Mouse (Mus musculus): ENCODE data around the gene Krtap26-1. TPM values are rescaled to one million over a fixed set of nuclear protein-coding genes. Genes with fewer than 3 reads are reported as not detected.

The Krtap26-1 gene
- polyA plus RNA-seq (2012; ENCODE audit: insufficient read depth, insufficient read length, low replicate concordance, missing spikeins): not detected in 2 replicates

DNA sequence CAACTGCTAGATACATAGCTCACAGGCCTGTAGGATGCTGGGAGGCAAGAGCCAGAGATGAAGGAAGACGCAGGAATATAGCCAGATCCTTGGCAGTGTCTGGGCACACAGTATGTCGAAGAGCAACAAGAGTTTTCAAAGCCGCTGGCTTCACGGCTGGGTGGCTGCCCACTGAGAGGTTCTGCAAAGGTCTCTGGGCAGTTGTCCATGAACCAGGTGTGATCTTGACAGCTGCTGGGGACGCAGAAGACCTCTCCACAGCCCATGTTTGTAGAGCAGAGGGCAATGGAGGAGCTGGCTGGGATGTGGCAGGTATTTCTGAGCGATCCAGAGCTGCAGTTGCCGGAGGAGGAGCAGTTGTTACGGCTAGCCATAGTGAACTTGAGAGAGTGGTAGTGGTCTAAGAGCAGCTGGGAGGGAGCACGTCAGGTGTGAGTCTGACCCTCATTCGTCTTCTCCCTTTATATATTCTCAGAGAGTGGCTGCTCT is at the start of gene Krtap26-1:
Gene Krtap26-1, minus strand, starts transcription at position 439 of the 489 bp plus-strand sequence.
- Histone ChIP-seq H3K4me1 (ENCODE audit: control insufficient read depth, insufficient read depth, low read length) (no peaks in the 10 kb centered on the region), H3K27ac (ENCODE audit: insufficient read depth, low read depth, low read length) (no peak within 1 kb of the TSS), H3K4me3 (ENCODE audit: insufficient read depth, low read depth, low read length) (no peak within 1 kb of the TSS)
- TF ChIP-seq CTCF (IDR thresholded peaks at IDR 0.05; ENCODE audit: insufficient read depth, low read depth, low read length) (no peak), POLR2A (IDR thresholded peaks at IDR 0.05; ENCODE audit: insufficient read depth, low read depth, low read length) (no peak)
- WGBS: 88% methylated on average over 10 of the region's 10 CpGs

DNA sequence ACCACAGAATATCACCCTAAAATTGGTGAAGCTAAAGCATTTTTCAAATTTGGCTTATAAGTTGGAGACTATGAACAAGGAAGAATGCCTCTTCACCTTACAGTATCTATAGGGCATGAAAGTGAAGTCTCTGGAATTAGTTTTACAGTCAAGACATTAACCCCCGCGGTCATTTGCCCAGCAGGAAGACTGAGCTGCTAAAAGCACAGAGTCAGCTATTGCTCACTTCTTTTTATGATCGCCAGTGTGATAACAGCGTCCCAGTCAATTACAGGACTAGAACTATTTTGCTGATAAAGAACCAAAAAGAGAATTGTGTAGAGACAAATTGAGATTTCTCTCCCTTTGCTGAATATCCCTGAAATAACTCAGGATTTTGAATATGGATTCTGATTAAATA is 48.7 kb upstream of the Krtap26-1 start:
- H3K27ac ChIP-seq (ENCODE audit: insufficient read depth, low read depth, low read length): no peak overlapping the region
- H3K4me1 ChIP-seq (ENCODE audit: control insufficient read depth, insufficient read depth, low read length): no peaks in the 10 kb centered on the region
- no peak for TF ChIP-seq POLR2A (IDR thresholded peaks at IDR 0.05; ENCODE audit: insufficient read depth, low read depth, low read length)
- TF ChIP-seq CTCF (IDR thresholded peaks at IDR 0.05; ENCODE audit: insufficient read depth, low read depth, low read length): no peak
- WGBS: 92% methylated on average over 4 of the region's 4 CpGs
- no peak overlapping the region for H3K4me3 ChIP-seq (ENCODE audit: insufficient read depth, low read depth, low read length)

DNA sequence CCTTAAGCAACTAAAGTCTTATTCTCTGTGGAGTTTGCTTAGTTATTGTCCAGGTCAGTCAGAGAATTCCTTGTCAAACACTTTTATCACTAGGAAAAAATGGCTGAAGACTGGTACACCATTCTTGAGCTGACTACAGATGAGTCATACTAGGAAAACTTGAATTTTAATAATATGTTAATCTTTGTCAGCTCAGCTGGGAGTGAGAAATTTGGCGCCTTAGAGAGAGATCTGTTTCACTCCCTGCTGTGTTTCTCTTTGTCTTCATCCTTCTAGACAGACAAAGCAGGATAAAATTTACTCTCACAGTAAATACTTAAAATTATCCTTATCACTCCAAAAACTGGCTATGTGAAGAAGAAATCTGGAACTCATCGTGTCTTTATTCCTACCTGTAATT is 33.7 kb upstream of the Krtap26-1 start:
- Histone ChIP-seq H3K27ac (ENCODE audit: insufficient read depth, low read depth, low read length) (no peak overlapping the region), H3K4me3 (ENCODE audit: insufficient read depth, low read depth, low read length) (no peak overlapping the region), H3K4me1 (ENCODE audit: control insufficient read depth, insufficient read depth, low read length) (peaks cover 6% of the 10 kb centered on the region; the same call in 1 of the 2 replicates)
- no peak for TF ChIP-seq CTCF (IDR thresholded peaks at IDR 0.05; ENCODE audit: insufficient read depth, low read depth, low read length)
- no peak for TF ChIP-seq POLR2A (IDR thresholded peaks at IDR 0.05; ENCODE audit: insufficient read depth, low read depth, low read length)
- 17% methylated on average over 2 of the region's 2 CpGs for WGBS

DNA sequence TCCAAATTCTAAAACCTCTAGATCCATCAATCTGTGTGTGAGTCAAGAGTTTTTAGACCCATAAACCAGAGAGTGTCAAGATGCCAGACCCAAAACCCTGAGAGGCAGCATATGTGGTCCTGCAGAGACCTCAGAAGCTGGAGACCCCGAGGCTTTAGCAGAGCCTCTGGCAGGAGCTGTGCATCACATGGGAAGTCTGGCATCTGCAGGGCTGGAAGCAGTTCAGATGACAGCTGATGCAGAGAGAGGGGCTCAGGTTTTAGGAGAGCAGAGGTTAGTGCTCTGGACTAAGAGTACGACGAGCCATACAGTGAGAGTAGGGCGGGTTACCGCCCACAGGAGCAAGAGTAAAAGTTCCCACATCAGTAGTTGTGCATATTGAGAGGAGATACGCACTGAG is 31.5 kb upstream of the Krtap26-1 start:
- H3K4me3 ChIP-seq (ENCODE audit: insufficient read depth, low read depth, low read length): no peak overlapping the region
- TF ChIP-seq CTCF (IDR thresholded peaks at IDR 0.05; ENCODE audit: insufficient read depth, low read depth, low read length) (no peak), POLR2A (IDR thresholded peaks at IDR 0.05; ENCODE audit: insufficient read depth, low read depth, low read length) (no peak)
- 81% methylated on average over 6 of the region's 6 CpGs for WGBS
- H3K27ac ChIP-seq (ENCODE audit: insufficient read depth, low read depth, low read length): no peak overlapping the region
- H3K4me1 ChIP-seq (ENCODE audit: control insufficient read depth, insufficient read depth, low read length): peaks cover 6% of the 10 kb centered on the region; the same call in 1 of the 2 replicates

DNA sequence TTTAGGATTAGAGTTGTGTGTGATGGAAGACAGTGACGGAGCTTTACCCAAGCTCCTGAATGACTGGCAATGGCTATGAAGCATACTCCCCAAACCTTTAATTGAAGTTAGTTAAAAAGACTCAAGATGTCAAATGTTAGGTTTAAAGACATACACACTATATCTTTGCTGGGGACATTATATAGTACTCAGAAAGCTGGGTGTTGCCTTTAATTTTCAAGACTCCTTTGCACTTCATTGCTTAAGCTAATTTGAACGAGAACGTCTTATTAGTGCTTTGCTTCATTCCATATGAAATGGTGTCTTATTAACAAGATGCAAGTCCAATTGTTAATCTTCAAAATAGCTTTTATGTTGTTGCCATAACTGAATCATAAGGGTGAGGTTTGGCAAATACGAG is 24.0 kb upstream of the Krtap26-1 start, which contains the start of gene Krtap27-1:
Gene Krtap27-1, minus strand, starts transcription at position 101 of the 400 bp plus-strand sequence.
- WGBS: 82% methylated on average over 4 of the region's 4 CpGs
- TF ChIP-seq POLR2A (IDR thresholded peaks at IDR 0.05; ENCODE audit: insufficient read depth, low read depth, low read length) (no peak), CTCF (IDR thresholded peaks at IDR 0.05; ENCODE audit: insufficient read depth, low read depth, low read length) (no peak)
- H3K4me1 ChIP-seq (ENCODE audit: control insufficient read depth, insufficient read depth, low read length): no peaks in the 10 kb centered on the region
- H3K4me3 ChIP-seq (ENCODE audit: insufficient read depth, low read depth, low read length): no peak within 1 kb of the TSS
- no peak within 1 kb of the TSS for H3K27ac ChIP-seq (ENCODE audit: insufficient read depth, low read depth, low read length)

- Histone ChIP-seq H3K4me3 (ENCODE audit: insufficient read depth, low read depth, low read length) (no peak overlapping the region), H3K27ac (ENCODE audit: insufficient read depth, low read depth, low read length) (no peak overlapping the region), H3K4me1 (ENCODE audit: control insufficient read depth, insufficient read depth, low read length) (no peaks in the 10 kb centered on the region)
- no peak for TF ChIP-seq POLR2A (IDR thresholded peaks at IDR 0.05; ENCODE audit: insufficient read depth, low read depth, low read length)
- no peak for TF ChIP-seq CTCF (IDR thresholded peaks at IDR 0.05; ENCODE audit: insufficient read depth, low read depth, low read length)
- WGBS: 9% methylated on average over 1 of the region's 1 CpGs
These were observed 9.8 kb upstream of the Krtap26-1 start for GRCm38 (mm10) chr16:88657426-88657825.

DNA sequence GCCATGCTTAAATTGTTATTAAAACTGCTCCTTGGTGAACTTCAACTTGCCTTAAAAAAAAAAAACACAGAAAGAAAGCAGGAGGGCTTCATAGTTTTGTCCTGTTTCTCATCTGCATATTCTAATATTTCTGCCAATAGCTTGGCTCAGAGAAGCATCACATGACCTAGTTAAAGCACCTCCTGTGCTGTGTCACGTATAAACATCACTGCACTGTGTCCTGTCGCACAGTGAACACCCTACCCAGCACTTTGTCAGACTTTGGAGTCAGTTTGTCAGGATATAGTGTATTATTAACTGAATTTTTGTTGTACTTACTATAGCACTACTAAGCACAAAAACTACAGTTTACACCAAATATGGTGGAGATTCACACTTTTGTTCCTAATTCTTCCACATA is 4.4 kb upstream of the Krtap26-1 start:
- no peaks in the 10 kb centered on the region for H3K4me1 ChIP-seq (ENCODE audit: control insufficient read depth, insufficient read depth, low read length)
- TF ChIP-seq POLR2A (IDR thresholded peaks at IDR 0.05; ENCODE audit: insufficient read depth, low read depth, low read length) (no peak), CTCF (IDR thresholded peaks at IDR 0.05; ENCODE audit: insufficient read depth, low read depth, low read length) (no peak)
- no peak overlapping the region for H3K27ac ChIP-seq (ENCODE audit: insufficient read depth, low read depth, low read length)
- WGBS: 57% methylated on average over 2 of the region's 2 CpGs
- H3K4me3 ChIP-seq (ENCODE audit: insufficient read depth, low read depth, low read length): no peak overlapping the region

GRCm38 (mm10) chr16:88651082-88651481 is 3.5 kb upstream of the Krtap26-1 start:
- H3K4me3 ChIP-seq (ENCODE audit: insufficient read depth, low read depth, low read length): no peak overlapping the region
- TF ChIP-seq CTCF (IDR thresholded peaks at IDR 0.05; ENCODE audit: insufficient read depth, low read depth, low read length) (no peak), POLR2A (IDR thresholded peaks at IDR 0.05; ENCODE audit: insufficient read depth, low read depth, low read length) (no peak)
- 31% methylated on average over 1 of the region's 1 CpGs for WGBS
- no peak overlapping the region for H3K27ac ChIP-seq (ENCODE audit: insufficient read depth, low read depth, low read length)
- no peaks in the 10 kb centered on the region for H3K4me1 ChIP-seq (ENCODE audit: control insufficient read depth, insufficient read depth, low read length)

GRCm38 (mm10) chr16:88646366-88647111 is 1.1 kb downstream of the Krtap26-1 start:
- H3K27ac ChIP-seq (ENCODE audit: insufficient read depth, low read depth, low read length): no peak overlapping the region
- no peaks in the 10 kb centered on the region for H3K4me1 ChIP-seq (ENCODE audit: control insufficient read depth, insufficient read depth, low read length)
- 86% methylated on average over 8 of the region's 8 CpGs for WGBS
- no peak for TF ChIP-seq CTCF (IDR thresholded peaks at IDR 0.05; ENCODE audit: insufficient read depth, low read depth, low read length)
- no peak for TF ChIP-seq POLR2A (IDR thresholded peaks at IDR 0.05; ENCODE audit: insufficient read depth, low read depth, low read length)
- H3K4me3 ChIP-seq (ENCODE audit: insufficient read depth, low read depth, low read length): no peak overlapping the region
